Mouse (Mus musculus): ENCODE data around the gene Rnase2b.
"Not testable (repeated sequence)": the region's sequence is repeated elsewhere in the genome, so short reads cannot be mapped to it uniquely, and the experiment has no call there.

Rnase2b gene

GRCm38 (mm10) chr14:51161976-51162375 lies at the start of gene Rnase2b:
TSS of gene Rnase2b (plus strand) at chr14:51162260.
- not testable (repeated sequence) for ATAC-seq (ENCODE audit: insufficient number of reproducible peaks, low FRiP score, low TSS enrichment)

GRCm38 (mm10) chr14:51113476-51113875 lies 48.6 kb upstream of the Rnase2b start:
- ATAC-seq (ENCODE audit: insufficient number of reproducible peaks, low FRiP score, low TSS enrichment), result no peak

GRCm38 (mm10) chr14:51113916-51114560 lies 48.0 kb upstream of the Rnase2b start, which contains the start of gene Eddm3b:
TSS of gene Eddm3b (plus strand) at chr14:51114426.
- ATAC-seq (ENCODE audit: insufficient number of reproducible peaks, low FRiP score, low TSS enrichment), result no peak

- no peak for ATAC-seq (ENCODE audit: insufficient number of reproducible peaks, low FRiP score, low TSS enrichment)
Observed at GRCm38 (mm10) chr14:51125684-51126083, 36.4 kb upstream of the Rnase2b start.

- no peak for ATAC-seq (ENCODE audit: insufficient number of reproducible peaks, low FRiP score, low TSS enrichment)
Observed at GRCm38 (mm10) chr14:51127648-51128258, 34.3 kb upstream of the Rnase2b start.

GRCm38 (mm10) chr14:51128775-51129623 lies 33.1 kb upstream of the Rnase2b start:
- ATAC-seq (ENCODE audit: insufficient number of reproducible peaks, low FRiP score, low TSS enrichment), result no peak

- ATAC-seq (ENCODE audit: insufficient number of reproducible peaks, low FRiP score, low TSS enrichment), result no peak
Observed at GRCm38 (mm10) chr14:51129624-51129975, 32.5 kb upstream of the Rnase2b start.

- no peak for ATAC-seq (ENCODE audit: insufficient number of reproducible peaks, low FRiP score, low TSS enrichment)
Observed at GRCm38 (mm10) chr14:51130315-51130940, 31.6 kb upstream of the Rnase2b start.

- ATAC-seq (ENCODE audit: insufficient number of reproducible peaks, low FRiP score, low TSS enrichment), result no peak
Observed at GRCm38 (mm10) chr14:51131086-51131815, 30.8 kb upstream of the Rnase2b start.

- ATAC-seq (ENCODE audit: insufficient number of reproducible peaks, low FRiP score, low TSS enrichment), result no peak
Observed at GRCm38 (mm10) chr14:51132372-51132771, 29.7 kb upstream of the Rnase2b start.

- ATAC-seq (ENCODE audit: insufficient number of reproducible peaks, low FRiP score, low TSS enrichment), result no peak
Observed at GRCm38 (mm10) chr14:51140342-51140741, 21.7 kb upstream of the Rnase2b start.

- ATAC-seq (ENCODE audit: insufficient number of reproducible peaks, low FRiP score, low TSS enrichment), result no peak
Observed at GRCm38 (mm10) chr14:51142119-51142518, 19.9 kb upstream of the Rnase2b start.

- ATAC-seq (ENCODE audit: insufficient number of reproducible peaks, low FRiP score, low TSS enrichment), result no peak
Observed at GRCm38 (mm10) chr14:51142568-51142967, 19.5 kb upstream of the Rnase2b start.

GRCm38 (mm10) chr14:51143287-51143686 lies 18.8 kb upstream of the Rnase2b start:
- no peak for ATAC-seq (ENCODE audit: insufficient number of reproducible peaks, low FRiP score, low TSS enrichment)

- no peak for ATAC-seq (ENCODE audit: insufficient number of reproducible peaks, low FRiP score, low TSS enrichment)
Observed at GRCm38 (mm10) chr14:51143937-51144336, 18.1 kb upstream of the Rnase2b start.

GRCm38 (mm10) chr14:51144451-51144850 lies 17.6 kb upstream of the Rnase2b start:
- ATAC-seq (ENCODE audit: insufficient number of reproducible peaks, low FRiP score, low TSS enrichment), result no peak

- ATAC-seq (ENCODE audit: insufficient number of reproducible peaks, low FRiP score, low TSS enrichment), result no peak
Observed at GRCm38 (mm10) chr14:51145521-51145920, 16.5 kb upstream of the Rnase2b start.

GRCm38 (mm10) chr14:51146685-51147084 lies 15.4 kb upstream of the Rnase2b start, which contains the start of gene Rnase1:
TSS of gene Rnase1 (minus strand) at chr14:51146785.
- no peak for ATAC-seq (ENCODE audit: insufficient number of reproducible peaks, low FRiP score, low TSS enrichment)

- ATAC-seq (ENCODE audit: insufficient number of reproducible peaks, low FRiP score, low TSS enrichment), result no peak
Observed at GRCm38 (mm10) chr14:51148006-51148405, 14.1 kb upstream of the Rnase2b start.

GRCm38 (mm10) chr14:51149164-51149563 lies 12.9 kb upstream of the Rnase2b start:
- ATAC-seq (ENCODE audit: insufficient number of reproducible peaks, low FRiP score, low TSS enrichment), result no peak

All from cerebellum, adult (tissue).